Mouse (Mus musculus) layer of hippocampus, adult 6 months (tissue): ENCODE results near the gene Naaa. TPM values are rescaled to one million over a fixed set of nuclear protein-coding genes. Genes with fewer than 3 reads are reported as not detected.

Source experiments
- long read RNA-seq, 2 experiments: library from polyadenylated mRNA; unstranded; transcript quantifications; one replicate each; pipeline ENCODE4 v2.0.0; 2019 to 2020
- polyA plus RNA-seq: library from polyadenylated mRNA; unstranded; fragments of <200 nt; fragmentation: Nextera tagmentation; gene quantifications from 2 replicates; pipeline ENCODE4 v1.2.3, GENCODE M21; 2021

Gene Naaa
- 44.4 and 55.2 TPM in 2 replicates for polyA plus RNA-seq
- long read RNA-seq, experiment 1, transcript Naaa-201 (11 exons, 2,414 nt), result major isoform, 105 of 123 reads
- long read RNA-seq, experiment 1, partial matches to known transcripts, result 7 of 123 reads
- long read RNA-seq, experiment 1, other reads (novel, unspliced or antisense), result 10 of 123 reads
- long read RNA-seq, experiment 2, transcript Naaa-201 (11 exons, 2,414 nt), result major isoform, 140 of 155 reads
- long read RNA-seq, experiment 2, partial matches to known transcripts, result 6 of 155 reads
- long read RNA-seq, experiment 2, other reads (novel, unspliced or antisense), result 9 of 155 reads

GRCm38 (mm10) chr5:92277437-92278394, at the start of gene Naaa:
Naaa (minus strand) TSS chr5:92278170.

GRCm38 (mm10) chr5:92309681-92310511, 31.9 kb upstream of the Naaa start, which contains the start of gene Sdad1:
Sdad1 (minus strand) TSS chr5:92310479.

GRCm38 (mm10) chr5:92256218-92256617, 21.8 kb downstream of the Naaa start, which contains the start of gene Ppef2:
Ppef2 (minus strand) TSS chr5:92256278.

GRCm38 (mm10) chr5:92215308-92215707, 62.7 kb downstream of the Naaa start, which contains the start of gene U90926:
U90926 (minus strand) TSS chr5:92215408.

Other genes with a start within 250 kb of the Naaa start
- 15.3 and 16.8 TPM in 2 replicates for gene Cdkl2, start 234.3 kb downstream of the Naaa start, polyA plus RNA-seq
- gene G3bp2, start 194.5 kb downstream of the Naaa start, polyA plus RNA-seq, result 282 and 297 TPM in 2 replicates
- 13.7 and 14.1 TPM in 2 replicates for gene Uso1, start 140.2 kb downstream of the Naaa start, polyA plus RNA-seq
- not detected in 2 replicates for gene U90926, start 62.8 kb downstream of the Naaa start, polyA plus RNA-seq
- 0.34 and 0.49 TPM in 2 replicates for gene Ppef2, start 21.9 kb downstream of the Naaa start, polyA plus RNA-seq
- 7.7 and 8.0 TPM in 2 replicates for gene Sdad1, start 32.3 kb upstream of the Naaa start, polyA plus RNA-seq
- gene Cxcl9, start 49.9 kb upstream of the Naaa start, polyA plus RNA-seq, result not detected in 2 replicates
- 4.5 and 5.8 TPM in 2 replicates for gene Art3, start 53.7 kb upstream of the Naaa start, polyA plus RNA-seq
- gene Cxcl10, start 70.7 kb upstream of the Naaa start, polyA plus RNA-seq, result 1.4 and 1.5 TPM in 2 replicates
- gene Nup54, start 157.0 kb upstream of the Naaa start, polyA plus RNA-seq, result 17.9 and 19.1 TPM in 2 replicates
- gene Scarb2, start 228.7 kb upstream of the Naaa start, polyA plus RNA-seq, result 14.3 and 16.4 TPM in 2 replicates